Mouse (Mus musculus) intestine, embryonic 14.5 days (tissue): ENCODE measurements around the gene Rai14. TPM values are rescaled to one million over a fixed set of nuclear protein-coding genes. Genes with fewer than 3 reads are reported as not detected.

Experiments used
- ATAC-seq: fragments of 200-750 bp; cut with Nextera tagmentation; replicated peaks from 2 replicates; pipeline ENCODE4 v1.8.0; 2017; ENCODE audit warnings: low read depth, moderate number of reproducible peaks, moderate TSS enrichment, moderate library complexity; ENCODE audit not compliant: low FRiP score, low TSS enrichment
- DNase-seq: peaks from one replicate; pipeline ENCODE4 v3.0.0-alpha.2; 2018; ENCODE audit warnings: low spot score
- H3K27ac ChIP-seq: fragments of 300-500 bp; sonication (generic); 2 replicates; pipeline ENCODE4 v1.5.1; 2014; ENCODE audit warnings: low read depth, mild to moderate bottlenecking, control low read depth
- H3K27me3 ChIP-seq: fragments of 300-500 bp; sonication (generic); replicated peaks from 2 replicates; pipeline ENCODE4 v1.6.1; 2014; ENCODE audit warnings: low read length, control low read depth; ENCODE audit not compliant: control insufficient read depth, insufficient read depth
- H3K36me3 ChIP-seq: fragments of 300-500 bp; sonication (generic); 2 replicates; pipeline ENCODE4 v1.6.1; 2014; ENCODE audit warnings: low read length, control low read depth; ENCODE audit not compliant: control insufficient read depth, insufficient read depth
- H3K4me1 ChIP-seq: fragments of 300-500 bp; sonication (generic); replicated peaks from 2 replicates; pipeline ENCODE4 v1.6.1; 2014; ENCODE audit warnings: low read length, control low read depth, mixed read lengths; ENCODE audit not compliant: control insufficient read depth, insufficient read depth
- H3K4me2 ChIP-seq: fragments of 300-500 bp; sonication (generic); 2 replicates; pipeline ENCODE4 v1.6.1; 2014; ENCODE audit warnings: low read length
- H3K4me3 ChIP-seq: fragments of 300-500 bp; sonication (generic); 2 replicates; pipeline ENCODE4 v1.5.1; 2014; ENCODE audit warnings: low read depth, low read length, control low read depth, mixed read lengths
- H3K9ac ChIP-seq: fragments of 300-500 bp; sonication (generic); 2 replicates; pipeline ENCODE4 v1.6.1; 2014; ENCODE audit warnings: mild to moderate bottlenecking, low read length
- H3K9me3 ChIP-seq: fragments of 300-500 bp; sonication (generic); 2 replicates; pipeline ENCODE4 v1.6.1; 2016; ENCODE audit warnings: low read length, control low read depth; ENCODE audit not compliant: control insufficient read depth
- WGBS: fragments of 180-500 bp; shearing (Covaris S2); extraction: QIAGEN DNeasy Blood & Tissue Kit; methylation state at CpG from one replicate; pipeline ENCODE4 v1.1.7; 2014; 5-methylcytosine and 5-hydroxymethylcytosine counted together
- polyA plus RNA-seq: library from polyadenylated mRNA; unstranded; fragments of >200 nt; fragmentation: Nextera tagmentation; extraction: Ambion mirVana; gene quantifications from 2 replicates; pipeline ENCODE4 v1.2.1, GENCODE M21; 2014

Gene Rai14
- polyA plus RNA-seq, 1 experiment from 2014 or later, result 20.4 TPM

- no peak for ATAC-seq
- Histone ChIP-seq H3K4me3 (no peak overlapping the region), H3K9me3 (peaks cover 2% of the 10 kb centered on the region; the same call in 1 of the 2 replicates), H3K27ac (no peak overlapping the region), H3K4me1 (peaks cover 3% of the 10 kb centered on the region; the same call in 1 of the 2 replicates), H3K4me2 (no peak overlapping the region), H3K9ac (no peak overlapping the region), H3K36me3 (peaks cover under 1% of the 10 kb centered on the region; the same call in 1 of the 2 replicates), H3K27me3 (no peaks in the 10 kb centered on the region)
- no peak for DNase-seq
- WGBS, result 31% methylated on average over 10 of the region's 10 CpGs
Observed at GRCm38 (mm10) chr15:10623571-10624227, 90.7 kb downstream of the Rai14 start.

GRCm38 (mm10) chr15:10621194-10621593 lies 93.2 kb downstream of the Rai14 start:
- no peak overlapping the region for H3K4me3 ChIP-seq
- H3K4me1 ChIP-seq, result 0 out of 2 replicates have a peak, but pooled peaks cover 3% of the 10 kb centered on the region
- peaks cover 6% of the 10 kb centered on the region; the same call in 1 of the 2 replicates for H3K9me3 ChIP-seq
- 90% methylated on average over 8 of the region's 8 CpGs for WGBS
- H3K27ac ChIP-seq, result no peak overlapping the region
- H3K9ac ChIP-seq, result no peak overlapping the region
- no peaks in the 10 kb centered on the region for H3K27me3 ChIP-seq
- H3K36me3 ChIP-seq, result peaks cover 4% of the 10 kb centered on the region; the same call in 1 of the 2 replicates
- no peak overlapping the region for H3K4me2 ChIP-seq
- no peak for ATAC-seq
- no peak for DNase-seq

DNA sequence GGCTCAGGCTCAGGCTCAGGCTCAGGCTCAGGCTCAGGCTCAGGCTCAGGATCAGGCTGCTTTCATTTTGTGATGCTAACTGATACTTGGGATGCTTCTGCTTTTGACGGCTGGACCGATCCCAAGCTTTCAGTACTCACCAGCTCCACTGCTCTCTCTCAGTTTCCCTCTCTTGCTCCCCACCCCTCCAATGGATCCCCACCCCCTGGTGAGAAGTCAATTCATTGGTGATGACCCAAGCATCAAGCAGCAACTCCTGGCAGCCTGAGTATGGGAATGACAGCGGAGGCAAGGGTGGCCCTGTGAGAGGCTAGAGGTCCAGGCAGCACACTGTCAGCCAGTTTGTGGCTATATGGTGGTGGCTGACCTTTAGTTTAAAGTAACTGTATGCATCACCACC lies 94.7 kb downstream of the Rai14 start:
- ATAC-seq (no peak), DNase-seq (no peak)
- WGBS, result 95% methylated on average over 3 of the region's 3 CpGs
- no peak overlapping the region for H3K27ac ChIP-seq
- no peak overlapping the region for H3K4me2 ChIP-seq
- H3K9ac ChIP-seq, result no peak overlapping the region
- 0 out of 2 replicates have a peak, but pooled peaks cover 3% of the 10 kb centered on the region for H3K4me1 ChIP-seq
- no peaks in the 10 kb centered on the region for H3K27me3 ChIP-seq
- H3K9me3 ChIP-seq, result peaks cover 6% of the 10 kb centered on the region; the same call in 1 of the 2 replicates
- H3K36me3 ChIP-seq, result peaks cover 4% of the 10 kb centered on the region; the same call in 1 of the 2 replicates
- no peak overlapping the region for H3K4me3 ChIP-seq

- ATAC-seq (no peak), DNase-seq (no peak)
- no peak overlapping the region for H3K4me2 ChIP-seq
- WGBS, result 97% methylated on average over 2 of the region's 2 CpGs
- H3K36me3 ChIP-seq, result peaks cover 4% of the 10 kb centered on the region; the same call in 1 of the 2 replicates
- H3K4me1 ChIP-seq, result no peaks in the 10 kb centered on the region
- H3K9ac ChIP-seq, result no peak overlapping the region
- no peak overlapping the region for H3K27ac ChIP-seq
- H3K27me3 ChIP-seq, result no peaks in the 10 kb centered on the region
- peaks cover 6% of the 10 kb centered on the region; the same call in 1 of the 2 replicates for H3K9me3 ChIP-seq
- no peak overlapping the region for H3K4me3 ChIP-seq
Observed at GRCm38 (mm10) chr15:10618276-10618675, 96.1 kb downstream of the Rai14 start.

- ATAC-seq, result no peak
- peaks cover 6% of the 10 kb centered on the region; the same call in 1 of the 2 replicates for H3K9me3 ChIP-seq
- H3K4me3 ChIP-seq, result no peak overlapping the region
- H3K27ac ChIP-seq, result no peak overlapping the region
- H3K4me2 ChIP-seq, result no peak overlapping the region
- H3K27me3 ChIP-seq, result no peaks in the 10 kb centered on the region
- WGBS, result 51% methylated on average over 6 of the region's 6 CpGs
- H3K9ac ChIP-seq, result no peak overlapping the region
- peaks cover 4% of the 10 kb centered on the region; the same call in 1 of the 2 replicates for H3K36me3 ChIP-seq
- no peaks in the 10 kb centered on the region for H3K4me1 ChIP-seq
- DNase-seq, result no peak
Observed at GRCm38 (mm10) chr15:10616001-10616400, 98.4 kb downstream of the Rai14 start.

DNA sequence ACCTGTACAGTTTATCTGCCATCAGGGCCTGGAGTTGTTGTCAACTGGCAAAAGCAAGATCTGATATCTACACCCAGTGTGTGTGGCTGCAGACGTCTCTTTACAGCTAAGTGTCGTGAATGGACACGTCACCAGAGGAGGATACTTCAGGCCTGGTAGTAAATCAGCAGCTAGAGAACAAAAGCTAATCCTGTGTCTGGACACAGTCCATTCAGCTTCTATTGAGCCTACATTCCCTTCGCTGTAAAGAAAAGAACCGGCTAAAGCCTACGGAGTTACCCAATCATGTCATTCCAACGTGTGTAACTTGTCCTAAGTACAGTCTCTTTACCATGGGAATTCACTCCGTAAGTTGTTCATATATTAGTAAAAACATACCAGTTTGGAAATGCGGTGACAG lies 103.4 kb downstream of the Rai14 start:
- DNase-seq (no peak), ATAC-seq (no peak)
- Histone ChIP-seq H3K9ac (no peak overlapping the region), H3K4me3 (no peak overlapping the region), H3K9me3 (no peaks in the 10 kb centered on the region), H3K4me1 (no peaks in the 10 kb centered on the region), H3K36me3 (no peaks in the 10 kb centered on the region), H3K27me3 (no peaks in the 10 kb centered on the region), H3K27ac (no peak overlapping the region), H3K4me2 (no peak overlapping the region)
- 88% methylated on average over 9 of the region's 9 CpGs for WGBS

GRCm38 (mm10) chr15:10609107-10609506 lies 105.3 kb downstream of the Rai14 start:
- H3K9ac ChIP-seq, result no peak overlapping the region
- no peaks in the 10 kb centered on the region for H3K4me1 ChIP-seq
- no peak for ATAC-seq
- peaks cover 10% of the 10 kb centered on the region for H3K36me3 ChIP-seq
- no peak for DNase-seq
- H3K4me2 ChIP-seq, result no peak overlapping the region
- H3K4me3 ChIP-seq, result no peak overlapping the region
- H3K9me3 ChIP-seq, result no peaks in the 10 kb centered on the region
- no peak overlapping the region for H3K27ac ChIP-seq
- no peaks in the 10 kb centered on the region for H3K27me3 ChIP-seq
- 93% methylated on average over 4 of the region's 4 CpGs for WGBS

DNA sequence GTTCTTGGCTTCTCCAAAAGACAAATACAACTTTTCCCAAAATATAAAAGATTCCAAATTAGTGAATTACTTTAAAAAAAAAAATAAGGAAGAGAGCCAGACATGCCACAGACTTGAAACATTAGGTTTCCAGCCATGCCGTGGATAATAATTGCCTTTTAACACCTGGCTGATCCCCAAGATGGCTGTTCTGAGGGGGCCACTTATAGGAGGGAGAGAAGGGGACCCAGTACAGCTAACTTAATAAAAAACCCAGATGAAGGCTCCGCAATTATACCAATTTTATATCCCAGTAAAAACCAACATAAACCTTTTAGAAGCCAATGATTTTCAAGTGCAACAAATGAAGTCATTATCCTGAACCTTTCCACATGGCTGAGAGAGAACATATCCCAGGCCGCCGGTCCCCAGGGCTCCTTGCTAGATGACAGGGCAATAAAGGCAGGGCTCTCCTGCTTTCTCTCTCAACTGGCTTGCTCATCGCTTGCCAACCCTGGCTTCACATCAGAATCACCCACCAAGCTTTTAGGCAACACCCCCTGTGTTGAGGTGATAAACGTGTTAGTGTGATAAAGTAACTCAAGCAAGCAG lies 105.8 kb downstream of the Rai14 start:
- Histone ChIP-seq H3K36me3 (peaks cover 10% of the 10 kb centered on the region), H3K27ac (no peak overlapping the region), H3K27me3 (no peaks in the 10 kb centered on the region), H3K4me3 (no peak overlapping the region), H3K9ac (no peak overlapping the region), H3K4me1 (no peaks in the 10 kb centered on the region), H3K4me2 (no peak overlapping the region), H3K9me3 (no peaks in the 10 kb centered on the region)
- no peak for ATAC-seq
- DNase-seq, result no peak
- WGBS, result 71% methylated on average over 6 of the region's 6 CpGs
